Mouse (Mus musculus): ENCODE measurements around the gene Enpep. TPM values are rescaled to one million over a fixed set of nuclear protein-coding genes. Genes with fewer than 3 reads are reported as not detected.

The Enpep gene
- total and polyA plus RNA-seq, 2 experiments from 2014 or later, result 8.3 to 8.4 TPM

DNA sequence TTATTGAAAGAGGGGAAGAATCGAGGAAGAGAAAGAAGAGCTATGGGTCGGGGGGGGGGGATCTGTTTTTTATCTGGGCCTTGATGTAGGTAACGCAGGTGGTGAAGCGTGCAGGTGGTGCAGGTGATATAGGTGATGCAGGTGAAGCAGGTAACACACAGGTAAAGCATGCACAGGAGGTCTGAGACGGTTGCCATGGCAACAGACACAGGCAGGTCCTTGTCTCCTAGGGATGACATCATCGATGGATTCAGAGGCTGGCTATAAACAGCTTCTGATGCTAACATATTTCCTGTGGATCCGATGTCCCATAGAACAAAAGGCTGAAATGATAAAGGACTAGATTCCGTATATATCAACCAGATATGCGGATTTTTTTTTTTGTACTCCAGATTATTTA, 81.5 kb downstream of the Enpep start:
- DNase-seq (ENCODE audit: low spot score), result no peak
- 72% methylated on average over 9 of the region's 9 CpGs for WGBS
- H3K4me2 ChIP-seq (ENCODE audit: low read depth, low read length), result no peak overlapping the region
- no peaks in the 10 kb centered on the region for H3K27me3 ChIP-seq (ENCODE audit: control insufficient read depth, insufficient read depth, low read length)
- H3K36me3 ChIP-seq (replicated peaks; ENCODE audit: control insufficient read depth, insufficient read depth, low read length), result no peaks in the 10 kb centered on the region
- ATAC-seq (ENCODE audit: insufficient read depth, low read depth), result no peak
- TF ChIP-seq EP300 (IDR thresholded peaks at IDR 0.05; ENCODE audit: low read depth), result no peak
- no peak for TF ChIP-seq CTCF (IDR thresholded peaks at IDR 0.05; ENCODE audit: low read depth)
- no peaks in the 10 kb centered on the region for H3K4me1 ChIP-seq (ENCODE audit: control insufficient read depth, insufficient read depth)
- no peak overlapping the region for H3K27ac ChIP-seq (ENCODE audit: low read depth)
- H3K9me3 ChIP-seq (replicated peaks; ENCODE audit: control insufficient read depth, low read length), result no peaks in the 10 kb centered on the region
- no peak overlapping the region for H3K9ac ChIP-seq (replicated peaks; ENCODE audit: low read depth, low read length)
- H3K4me3 ChIP-seq (ENCODE audit: low read depth, low read length), result no peak overlapping the region

DNA sequence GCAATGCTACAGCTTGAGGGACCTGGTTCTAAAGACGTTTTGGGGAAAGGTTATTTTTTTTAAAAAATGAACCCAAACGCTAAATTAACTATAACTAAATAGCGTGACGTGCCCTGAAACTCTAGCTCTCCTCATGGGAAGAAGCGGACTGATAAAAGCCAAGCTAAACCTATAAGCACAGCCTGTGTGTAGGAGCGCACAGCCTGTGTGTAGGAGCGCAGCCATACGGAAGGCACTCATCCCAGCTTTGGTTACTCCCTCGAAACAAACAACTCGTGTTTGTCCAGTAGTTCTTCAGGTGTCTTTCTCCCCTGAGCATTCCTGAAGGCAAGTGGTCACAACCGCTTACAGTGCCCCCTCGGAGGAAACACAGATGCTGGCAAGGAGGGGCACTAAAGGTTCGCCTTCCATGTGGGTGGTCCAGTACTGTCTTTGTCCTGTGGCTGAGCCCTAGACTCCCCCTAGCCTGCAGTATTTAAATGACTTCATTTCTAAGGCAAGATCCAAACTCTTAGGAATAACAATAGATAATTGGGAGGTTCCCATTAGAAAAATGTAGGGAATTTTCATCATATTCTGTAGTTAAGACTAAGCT, 93.8 kb downstream of the Enpep start:
- 50% methylated on average over 13 of the region's 13 CpGs for WGBS

DNA sequence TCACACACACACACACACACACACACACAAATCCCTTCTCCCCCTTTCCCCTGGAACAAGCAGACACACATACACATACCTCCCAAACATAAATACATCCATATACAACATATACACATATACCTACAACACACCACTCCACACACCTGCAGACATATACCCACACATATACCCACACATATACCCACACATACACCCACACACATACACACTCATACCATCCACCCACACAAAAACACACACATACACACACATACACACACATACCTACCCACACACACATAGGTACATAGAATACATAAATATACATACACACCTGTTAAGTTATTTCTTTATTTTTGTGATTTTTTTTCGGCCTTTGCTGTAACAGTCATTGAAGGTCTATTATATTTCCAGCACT, 94.5 kb downstream of the Enpep start:
- WGBS, result 65% methylated on average over 1 of the region's 1 CpGs

More for the DNA sequence above, 93.8 kb downstream of the Enpep start:
- no peak overlapping the region for H3K4me2 ChIP-seq (ENCODE audit: low read depth, low read length)
- DNase-seq (ENCODE audit: low spot score) (no peak), ATAC-seq (ENCODE audit: insufficient read depth, low read depth) (no peak)
- no peaks in the 10 kb centered on the region for H3K36me3 ChIP-seq (replicated peaks; ENCODE audit: control insufficient read depth, insufficient read depth, low read length)
- H3K27ac ChIP-seq (ENCODE audit: low read depth), result no peak overlapping the region
- TF ChIP-seq EP300 (IDR thresholded peaks at IDR 0.05; ENCODE audit: low read depth) (no peak), CTCF (IDR thresholded peaks at IDR 0.05; ENCODE audit: low read depth) (no peak)
- H3K4me1 ChIP-seq (ENCODE audit: control insufficient read depth, insufficient read depth), result no peaks in the 10 kb centered on the region
- H3K9me3 ChIP-seq (replicated peaks; ENCODE audit: control insufficient read depth, low read length), result no peaks in the 10 kb centered on the region
- no peak overlapping the region for H3K4me3 ChIP-seq (ENCODE audit: low read depth, low read length)
- H3K9ac ChIP-seq (replicated peaks; ENCODE audit: low read depth, low read length), result no peak overlapping the region
- no peaks in the 10 kb centered on the region for H3K27me3 ChIP-seq (ENCODE audit: control insufficient read depth, insufficient read depth, low read length)

DNA sequence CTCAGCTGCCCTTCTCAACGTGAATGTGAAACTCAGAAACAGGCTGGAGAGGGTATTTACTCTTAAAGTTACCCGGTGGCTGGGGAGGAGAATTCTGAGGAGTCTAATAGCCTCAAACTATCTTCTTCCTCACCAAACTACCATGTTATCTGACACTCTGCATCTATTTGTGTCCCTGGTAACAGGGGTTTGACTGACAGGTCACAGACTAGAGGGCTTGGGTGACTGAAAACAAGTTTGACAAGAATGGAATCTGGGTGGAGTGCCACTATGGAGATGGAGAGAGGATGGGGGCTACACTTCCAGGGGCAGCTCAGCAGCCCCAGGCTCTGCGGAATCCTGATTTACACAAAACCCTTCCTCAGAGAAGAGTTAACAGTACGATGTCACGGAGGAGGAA, 105.2 kb downstream of the Enpep start:
- Histone ChIP-seq H3K9me3 (replicated peaks; ENCODE audit: control insufficient read depth, low read length) (no peaks in the 10 kb centered on the region), H3K4me1 (ENCODE audit: control insufficient read depth, insufficient read depth) (no peaks in the 10 kb centered on the region), H3K36me3 (replicated peaks; ENCODE audit: control insufficient read depth, insufficient read depth, low read length) (no peaks in the 10 kb centered on the region), H3K27ac (ENCODE audit: low read depth) (no peak overlapping the region), H3K9ac (replicated peaks; ENCODE audit: low read depth, low read length) (no peak overlapping the region), H3K4me2 (ENCODE audit: low read depth, low read length) (no peak overlapping the region), H3K27me3 (ENCODE audit: control insufficient read depth, insufficient read depth, low read length) (peaks cover 65% of the 10 kb centered on the region), H3K4me3 (ENCODE audit: low read depth, low read length) (no peak overlapping the region)
- ATAC-seq (ENCODE audit: insufficient read depth, low read depth), result no peak
- DNase-seq (ENCODE audit: low spot score), result no peak
- WGBS, result 14% methylated on average over 5 of the region's 5 CpGs
- TF ChIP-seq EP300 (IDR thresholded peaks at IDR 0.05; ENCODE audit: low read depth), result no peak
- TF ChIP-seq CTCF (IDR thresholded peaks at IDR 0.05; ENCODE audit: low read depth), result no peak

More for the DNA sequence above, 94.5 kb downstream of the Enpep start:
- H3K27me3 ChIP-seq (ENCODE audit: control insufficient read depth, insufficient read depth, low read length), result no peaks in the 10 kb centered on the region
- no peak overlapping the region for H3K4me3 ChIP-seq (ENCODE audit: low read depth, low read length)
- H3K9ac ChIP-seq (replicated peaks; ENCODE audit: low read depth, low read length), result no peak overlapping the region
- H3K36me3 ChIP-seq (replicated peaks; ENCODE audit: control insufficient read depth, insufficient read depth, low read length), result no peaks in the 10 kb centered on the region
- no peaks in the 10 kb centered on the region for H3K9me3 ChIP-seq (replicated peaks; ENCODE audit: control insufficient read depth, low read length)
- TF ChIP-seq EP300 (IDR thresholded peaks at IDR 0.05; ENCODE audit: low read depth), result no peak
- TF ChIP-seq CTCF (IDR thresholded peaks at IDR 0.05; ENCODE audit: low read depth), result no peak
- no peak overlapping the region for H3K4me2 ChIP-seq (ENCODE audit: low read depth, low read length)
- no peak overlapping the region for H3K27ac ChIP-seq (ENCODE audit: low read depth)
- no peaks in the 10 kb centered on the region for H3K4me1 ChIP-seq (ENCODE audit: control insufficient read depth, insufficient read depth)
- no peak for ATAC-seq (ENCODE audit: insufficient read depth, low read depth)
- no peak for DNase-seq (ENCODE audit: low spot score)

DNA sequence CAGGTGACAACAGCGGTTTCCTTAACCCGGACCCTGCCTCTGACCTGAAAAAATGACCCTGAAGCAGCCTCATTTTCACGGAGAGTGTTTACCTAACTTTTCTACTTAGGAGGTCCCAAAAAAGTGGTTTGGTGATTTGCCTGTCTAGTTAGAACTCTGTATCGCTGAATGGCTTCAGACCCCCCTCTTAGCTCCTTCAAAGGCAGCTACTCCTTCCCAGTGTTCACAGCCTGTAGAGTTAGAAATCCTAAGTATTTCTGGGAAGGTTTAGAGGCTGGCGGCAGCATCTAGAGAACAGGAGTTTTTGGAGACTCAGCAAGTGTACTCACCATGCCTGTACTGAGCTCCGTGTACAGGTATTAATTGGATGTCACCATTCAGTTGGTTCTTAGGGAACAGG, 105.8 kb downstream of the Enpep start:
- no peak overlapping the region for H3K4me3 ChIP-seq (ENCODE audit: low read depth, low read length)
- no peak for ATAC-seq (ENCODE audit: insufficient read depth, low read depth)
- H3K36me3 ChIP-seq (replicated peaks; ENCODE audit: control insufficient read depth, insufficient read depth, low read length), result no peaks in the 10 kb centered on the region
- 6% methylated on average over 6 of the region's 6 CpGs for WGBS
- TF ChIP-seq EP300 (IDR thresholded peaks at IDR 0.05; ENCODE audit: low read depth), result no peak
- no peak for TF ChIP-seq CTCF (IDR thresholded peaks at IDR 0.05; ENCODE audit: low read depth)
- no peak overlapping the region for H3K9ac ChIP-seq (replicated peaks; ENCODE audit: low read depth, low read length)
- no peak for DNase-seq (ENCODE audit: low spot score)
- peaks cover 72% of the 10 kb centered on the region for H3K27me3 ChIP-seq (ENCODE audit: control insufficient read depth, insufficient read depth, low read length)
- no peaks in the 10 kb centered on the region for H3K9me3 ChIP-seq (replicated peaks; ENCODE audit: control insufficient read depth, low read length)
- H3K27ac ChIP-seq (ENCODE audit: low read depth), result no peak overlapping the region
- no peak overlapping the region for H3K4me2 ChIP-seq (ENCODE audit: low read depth, low read length)
- no peaks in the 10 kb centered on the region for H3K4me1 ChIP-seq (ENCODE audit: control insufficient read depth, insufficient read depth)
